Mouse (Mus musculus): ENCODE data around the gene Gabbr1. TPM values are rescaled to one million over a fixed set of nuclear protein-coding genes. Genes with fewer than 3 reads are reported as not detected.

Gene Gabbr1
- polyA plus RNA-seq, 1 experiment from 2014 or later: 15.2 TPM

DNA sequence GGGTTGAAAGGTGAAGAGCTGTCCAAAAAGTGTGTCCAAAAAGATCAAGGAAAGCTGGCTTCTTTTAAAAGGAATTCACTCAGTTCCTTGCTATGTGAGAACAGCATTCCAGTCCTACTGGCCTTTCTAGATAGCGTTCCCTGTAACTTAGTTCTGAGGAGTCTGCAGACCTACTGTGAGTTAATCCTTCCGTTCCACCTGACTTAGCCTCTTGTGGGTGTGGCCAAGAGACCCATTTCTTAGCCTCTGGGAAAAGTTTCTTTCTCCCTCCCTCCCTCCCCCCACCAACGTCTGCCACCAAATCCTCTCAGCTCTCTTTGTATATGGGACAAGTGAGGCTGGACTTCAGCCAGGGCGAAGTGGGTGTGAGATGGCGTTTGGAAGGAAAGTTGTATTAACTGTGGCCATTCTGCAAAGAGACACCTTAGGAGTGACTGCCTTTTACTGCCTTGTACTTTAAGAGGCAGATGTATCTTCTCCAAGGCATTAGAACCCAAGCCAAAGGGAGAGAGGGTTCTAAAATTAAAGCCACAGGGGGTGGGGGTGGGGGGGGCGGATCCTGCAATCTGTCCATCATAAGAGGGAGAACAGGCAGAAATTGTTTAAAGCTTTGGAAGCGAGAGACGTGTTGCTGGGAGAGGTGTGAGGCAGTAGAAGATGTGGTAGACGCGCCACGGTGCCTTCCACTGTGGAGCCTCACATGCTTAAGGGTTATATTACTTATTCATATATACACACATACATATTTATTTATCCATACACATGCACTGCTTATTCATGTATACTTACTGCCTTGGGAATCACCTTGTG, 18.1 kb downstream of the Gabbr1 start:
- H3K9ac ChIP-seq: no peak overlapping the region
- ATAC-seq (ENCODE audit: low FRiP score, low read depth): no peak
- no peak overlapping the region for H3K27ac ChIP-seq
- H3K27me3 ChIP-seq: no peaks in the 10 kb centered on the region
- WGBS: 87% methylated on average over 11 of the region's 11 CpGs
- H3K4me2 ChIP-seq (replicated peaks): no peak overlapping the region
- H3K9me3 ChIP-seq: no peaks in the 10 kb centered on the region
- no peaks in the 10 kb centered on the region for H3K4me1 ChIP-seq
- H3K36me3 ChIP-seq: peaks cover 93% of the 10 kb centered on the region
- H3K4me3 ChIP-seq: no peak overlapping the region

- peaks cover 96% of the 10 kb centered on the region for H3K36me3 ChIP-seq
- H3K9me3 ChIP-seq: no peaks in the 10 kb centered on the region
- WGBS: 95% methylated on average over 2 of the region's 2 CpGs
- no peak overlapping the region for H3K4me3 ChIP-seq
- H3K4me1 ChIP-seq: no peaks in the 10 kb centered on the region
- H3K27ac ChIP-seq: no peak overlapping the region
- no peak overlapping the region for H3K9ac ChIP-seq
- H3K27me3 ChIP-seq: no peaks in the 10 kb centered on the region
- ATAC-seq (ENCODE audit: low FRiP score, low read depth): no peak
- no peak overlapping the region for H3K4me2 ChIP-seq (replicated peaks)
Measured at GRCm38 (mm10) chr17:37065993-37066392, 20.2 kb downstream of the Gabbr1 start.

DNA sequence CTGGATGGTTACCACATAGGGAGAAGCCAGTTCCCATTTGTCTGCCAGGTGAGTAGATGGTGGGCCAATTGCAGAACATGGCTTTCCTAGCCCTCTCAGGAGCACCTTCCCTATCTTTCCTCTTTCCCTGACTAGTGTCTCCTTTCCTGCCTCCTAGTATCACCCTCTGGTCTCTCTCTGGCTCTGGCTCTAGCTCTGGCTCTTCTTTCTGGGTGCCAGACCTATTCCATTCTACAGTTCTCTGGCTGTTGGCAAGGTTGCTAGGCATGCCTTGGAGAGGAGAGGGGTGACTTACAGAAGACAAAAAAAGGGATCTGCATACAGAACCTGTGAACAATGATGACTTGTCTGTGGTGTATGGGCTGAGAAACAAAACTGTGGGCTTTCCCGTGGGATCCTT, 22.1 kb downstream of the Gabbr1 start:
- Histone ChIP-seq H3K9ac (no peak overlapping the region), H3K27ac (no peak overlapping the region), H3K4me3 (no peak overlapping the region), H3K4me2 (replicated peaks) (no peak overlapping the region), H3K4me1 (no peaks in the 10 kb centered on the region), H3K36me3 (peaks cover 97% of the 10 kb centered on the region), H3K27me3 (no peaks in the 10 kb centered on the region), H3K9me3 (no peaks in the 10 kb centered on the region)
- 94% methylated on average over 1 of the region's 1 CpGs for WGBS
- ATAC-seq (ENCODE audit: low FRiP score, low read depth): no peak

GRCm38 (mm10) chr17:37070121-37070520, 24.4 kb downstream of the Gabbr1 start:
- Histone ChIP-seq H3K4me3 (no peak overlapping the region), H3K27ac (no peak overlapping the region), H3K4me2 (replicated peaks) (no peak overlapping the region), H3K4me1 (no peaks in the 10 kb centered on the region), H3K27me3 (no peaks in the 10 kb centered on the region), H3K9me3 (no peaks in the 10 kb centered on the region), H3K9ac (no peak overlapping the region), H3K36me3 (peaks cover 98% of the 10 kb centered on the region)
- WGBS: 91% methylated on average over 8 of the region's 8 CpGs
- ATAC-seq (ENCODE audit: low FRiP score, low read depth): no peak

- 89% methylated on average over 12 of the region's 12 CpGs for WGBS
- no peak for ATAC-seq (ENCODE audit: low FRiP score, low read depth)
- H3K36me3 ChIP-seq: peaks cover 96% of the 10 kb centered on the region
Measured at GRCm38 (mm10) chr17:37072080-37072729, 26.4 kb downstream of the Gabbr1 start.

DNA sequence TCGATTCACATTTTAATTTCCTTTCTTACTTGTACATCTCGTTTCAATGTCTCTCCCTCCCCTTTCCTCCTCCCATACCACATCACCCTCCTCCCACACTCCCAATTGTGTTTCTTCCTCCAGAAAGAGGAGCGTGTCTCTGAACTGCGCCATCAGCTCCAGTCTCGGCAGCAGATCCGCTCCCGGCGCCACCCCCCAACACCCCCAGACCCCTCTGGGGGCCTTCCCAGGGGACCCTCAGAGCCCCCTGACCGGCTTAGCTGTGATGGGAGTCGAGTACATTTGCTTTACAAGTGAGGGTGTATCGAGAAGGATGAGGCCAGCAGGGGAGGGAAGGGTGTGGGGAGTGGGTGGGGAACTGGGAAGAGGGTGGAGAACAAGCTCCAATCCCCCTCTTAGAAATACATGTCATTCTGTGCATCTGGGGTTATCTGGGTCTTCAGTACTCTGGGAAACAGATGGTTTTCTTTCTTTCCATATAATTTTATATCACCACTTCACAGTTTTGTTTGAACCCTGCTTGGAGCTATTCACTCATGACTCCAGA, 27.0 kb downstream of the Gabbr1 start:
- no peak overlapping the region for H3K4me2 ChIP-seq (replicated peaks)
- WGBS: 66% methylated on average over 11 of the region's 11 CpGs
- H3K4me3 ChIP-seq: no peak overlapping the region
- ATAC-seq (ENCODE audit: low FRiP score, low read depth): no peak
- H3K27ac ChIP-seq: no peak overlapping the region
- no peaks in the 10 kb centered on the region for H3K27me3 ChIP-seq
- no peaks in the 10 kb centered on the region for H3K4me1 ChIP-seq
- H3K36me3 ChIP-seq: peaks cover 90% of the 10 kb centered on the region
- no peaks in the 10 kb centered on the region for H3K9me3 ChIP-seq
- H3K9ac ChIP-seq: no peak overlapping the region

More at GRCm38 (mm10) chr17:37072080-37072729, 26.4 kb downstream of the Gabbr1 start:
- no peaks in the 10 kb centered on the region for H3K4me1 ChIP-seq
- H3K4me3 ChIP-seq: no peak overlapping the region
- no peak overlapping the region for H3K4me2 ChIP-seq (replicated peaks)
- H3K9ac ChIP-seq: no peak overlapping the region
- no peaks in the 10 kb centered on the region for H3K27me3 ChIP-seq
- H3K27ac ChIP-seq: no peak overlapping the region
- H3K9me3 ChIP-seq: no peaks in the 10 kb centered on the region

GRCm38 (mm10) chr17:37075181-37075580, 29.4 kb downstream of the Gabbr1 start:
- Histone ChIP-seq H3K27ac (no peak overlapping the region), H3K4me2 (replicated peaks) (no peak overlapping the region), H3K9me3 (no peaks in the 10 kb centered on the region), H3K4me3 (no peak overlapping the region), H3K27me3 (no peaks in the 10 kb centered on the region), H3K36me3 (peaks cover 67% of the 10 kb centered on the region), H3K4me1 (peaks cover 13% of the 10 kb centered on the region), H3K9ac (no peak overlapping the region)
- 88% methylated on average over 6 of the region's 6 CpGs for WGBS
- no peak for ATAC-seq (ENCODE audit: low FRiP score, low read depth)

DNA sequence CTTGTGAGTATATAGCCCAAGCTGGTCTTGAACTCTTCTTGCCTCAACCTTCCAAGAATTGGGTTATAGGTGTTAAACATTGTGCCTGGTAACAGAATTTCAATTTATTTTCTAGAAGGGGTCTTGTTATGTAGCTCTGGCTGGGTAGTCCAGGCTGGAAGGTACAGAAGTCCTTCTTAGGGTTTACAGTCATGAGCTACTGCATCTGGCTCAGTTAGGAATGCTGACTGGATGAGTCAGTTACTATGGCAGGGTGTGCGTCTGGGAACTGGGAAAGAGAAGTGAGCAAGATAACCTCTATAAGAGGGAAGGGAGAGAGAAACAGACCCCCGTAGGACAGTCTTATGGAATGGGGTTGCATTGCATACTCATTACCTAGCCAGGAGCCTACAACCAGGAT, 30.0 kb downstream of the Gabbr1 start:
- no peaks in the 10 kb centered on the region for H3K27me3 ChIP-seq
- H3K4me1 ChIP-seq: peaks cover 13% of the 10 kb centered on the region
- peaks cover 61% of the 10 kb centered on the region for H3K36me3 ChIP-seq
- no peaks in the 10 kb centered on the region for H3K9me3 ChIP-seq
- 86% methylated on average over 2 of the region's 2 CpGs for WGBS
- H3K4me2 ChIP-seq (replicated peaks): no peak overlapping the region
- H3K4me3 ChIP-seq: no peak overlapping the region
- H3K27ac ChIP-seq: no peak overlapping the region
- H3K9ac ChIP-seq: no peak overlapping the region
- no peak for ATAC-seq (ENCODE audit: low FRiP score, low read depth)

GRCm38 (mm10) chr17:37078193-37078592, 32.4 kb downstream of the Gabbr1 start:
- Histone ChIP-seq H3K4me3 (no peak overlapping the region), H3K9me3 (no peaks in the 10 kb centered on the region), H3K9ac (no peak overlapping the region), H3K27me3 (no peaks in the 10 kb centered on the region), H3K4me2 (replicated peaks) (no peak overlapping the region), H3K36me3 (peaks cover 37% of the 10 kb centered on the region), H3K4me1 (peaks cover 13% of the 10 kb centered on the region), H3K27ac (no peak overlapping the region)
- 39% methylated on average over 1 of the region's 1 CpGs for WGBS
- no peak for ATAC-seq (ENCODE audit: low FRiP score, low read depth)

- no peak overlapping the region for H3K4me2 ChIP-seq (replicated peaks)
- H3K4me3 ChIP-seq: no peak overlapping the region
- no peak for ATAC-seq (ENCODE audit: low FRiP score, low read depth)
- 25% methylated on average over 2 of the region's 2 CpGs for WGBS
- peaks cover 13% of the 10 kb centered on the region for H3K4me1 ChIP-seq
- H3K9me3 ChIP-seq: no peaks in the 10 kb centered on the region
- no peak overlapping the region for H3K9ac ChIP-seq
- no peak overlapping the region for H3K27ac ChIP-seq
- H3K36me3 ChIP-seq: peaks cover 29% of the 10 kb centered on the region
- H3K27me3 ChIP-seq: no peaks in the 10 kb centered on the region
Measured at GRCm38 (mm10) chr17:37078990-37079389, 33.2 kb downstream of the Gabbr1 start.

DNA sequence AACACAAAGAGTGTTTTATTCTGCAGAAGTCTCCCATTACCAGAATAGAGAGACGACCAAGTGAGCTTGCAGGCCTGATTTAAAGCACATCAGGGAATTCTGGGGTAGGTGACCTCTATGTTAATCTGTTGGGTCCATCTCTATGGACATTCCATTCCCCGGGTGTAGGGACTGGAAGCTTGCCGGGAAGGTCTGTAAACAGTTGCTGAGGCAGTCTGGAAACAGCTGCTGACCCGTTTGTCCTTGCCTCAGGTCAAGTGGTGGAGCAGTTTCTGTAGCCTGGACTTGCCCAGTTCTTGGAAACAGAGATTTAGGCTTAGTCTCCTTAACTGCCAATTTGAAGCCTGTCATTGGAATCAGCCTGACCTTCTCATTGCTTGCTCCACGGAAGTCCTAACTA, 34.4 kb downstream of the Gabbr1 start:
- no peak overlapping the region for H3K4me3 ChIP-seq
- peaks cover 13% of the 10 kb centered on the region for H3K4me1 ChIP-seq
- peaks cover 18% of the 10 kb centered on the region for H3K36me3 ChIP-seq
- no peak overlapping the region for H3K27ac ChIP-seq
- no peak for ATAC-seq (ENCODE audit: low FRiP score, low read depth)
- WGBS: 18% methylated on average over 5 of the region's 5 CpGs
- H3K27me3 ChIP-seq: no peaks in the 10 kb centered on the region
- no peak overlapping the region for H3K9ac ChIP-seq
- no peak overlapping the region for H3K4me2 ChIP-seq (replicated peaks)
- H3K9me3 ChIP-seq: no peaks in the 10 kb centered on the region

DNA sequence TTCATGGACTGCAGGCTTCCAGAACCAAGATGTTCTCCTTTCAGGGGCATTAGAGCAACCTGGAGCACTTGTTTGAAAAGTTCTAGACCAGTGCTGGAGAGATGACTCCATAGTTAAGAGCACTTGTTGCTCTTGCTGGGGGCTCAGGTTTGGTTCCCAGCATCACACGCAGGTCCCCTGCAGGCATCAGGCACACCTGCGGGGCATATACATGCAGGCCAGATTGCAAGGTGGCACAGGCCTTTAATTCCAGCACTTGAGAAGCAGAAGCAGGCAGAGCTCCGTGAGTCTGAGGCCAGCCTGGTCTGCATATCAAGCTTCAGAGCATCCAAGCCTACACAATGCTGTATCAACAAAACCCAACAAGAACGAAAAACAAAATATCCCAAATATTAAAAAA, 35.9 kb downstream of the Gabbr1 start:
- no peak overlapping the region for H3K4me3 ChIP-seq
- H3K36me3 ChIP-seq: peaks cover 3% of the 10 kb centered on the region; the same call in 1 of the 2 replicates
- H3K9me3 ChIP-seq: no peaks in the 10 kb centered on the region
- ATAC-seq (ENCODE audit: low FRiP score, low read depth): no peak
- peaks cover 13% of the 10 kb centered on the region for H3K4me1 ChIP-seq
- no peaks in the 10 kb centered on the region for H3K27me3 ChIP-seq
- 87% methylated on average over 4 of the region's 4 CpGs for WGBS
- H3K27ac ChIP-seq: no peak overlapping the region
- no peak overlapping the region for H3K9ac ChIP-seq
- no peak overlapping the region for H3K4me2 ChIP-seq (replicated peaks)
